Mouse (Mus musculus) MEL (cell line): Measurements from ENCODE around the gene Lag3. TPM values are rescaled to one million over a fixed set of nuclear protein-coding genes. Genes with fewer than 3 reads are reported as not detected.

Source experiments
- DNase-seq: peaks from one replicate; pipeline ENCODE4 v3.0.0; 2011; ENCODE audit warnings: low read depth, low spot score
- H3K27ac ChIP-seq: 2 replicates; pipeline ENCODE4 v1.5.1; 2012; ENCODE audit warnings: low read depth, mild to moderate bottlenecking, control low read depth, low read length, moderate library complexity; ENCODE audit not compliant: control insufficient read depth
- H3K27me3 ChIP-seq, 2 experiments: fragments of 150-350 bp in 1 of 2; sonication (generic) in 1 of 2; 2 replicates each; pipeline ENCODE4 v1.6.1; 2012; ENCODE audit warnings: low read length in 2 of 2, mild to moderate bottlenecking in 2 of 2, improper control_type of control experiment in 1 of 2, moderate library complexity in 1 of 2; ENCODE audit not compliant: insufficient read depth in 2 of 2, control insufficient read depth in 1 of 2
- H3K36me3 ChIP-seq, 2 experiments: 2 replicates each; pipeline ENCODE4 v1.6.1; 2012 to 2014; ENCODE audit warnings: low read length in 2 of 2, improper control_type of control experiment in 1 of 2, inconsistent platforms in 1 of 2, mild to moderate bottlenecking in 1 of 2; ENCODE audit not compliant: insufficient read depth in 2 of 2, control insufficient read depth in 1 of 2
- H3K4me1 ChIP-seq, 2 experiments: fragments of 150-350 bp in 1 of 2; sonication (generic) in 1 of 2; 2 replicates each; pipeline ENCODE4 v1.6.1; 2012; ENCODE audit warnings: low read length in 2 of 2, improper control_type of control experiment in 1 of 2, mild to moderate bottlenecking in 1 of 2; ENCODE audit not compliant: insufficient read depth in 2 of 2, control insufficient read depth in 1 of 2
- H3K4me3 ChIP-seq, 2 experiments: fragments of 150-350 bp in 1 of 2; sonication (generic) in 1 of 2; 2 replicates each; pipeline ENCODE4 v1.5.1; 2012; ENCODE audit warnings: low read depth in 2 of 2, low read length in 2 of 2, mild to moderate bottlenecking in 2 of 2, moderate library complexity in 2 of 2, control low read depth in 1 of 2, improper control_type of control experiment in 1 of 2; ENCODE audit not compliant: control insufficient read depth in 1 of 2, insufficient read depth in 1 of 2
- H3K79me2 ChIP-seq: 2 replicates; pipeline ENCODE4 v1.6.1; 2012; ENCODE audit warnings: mild to moderate bottlenecking, low read length, moderate library complexity; ENCODE audit not compliant: control insufficient read depth, poor library complexity, insufficient read depth
- H3K9ac ChIP-seq: 2 replicates; pipeline ENCODE4 v1.6.1; 2012; ENCODE audit warnings: low read depth, mild to moderate bottlenecking, control low read depth, low read length, moderate library complexity; ENCODE audit not compliant: control insufficient read depth, poor library complexity, severe bottlenecking
- H3K9me3 ChIP-seq: fragments of 150-350 bp; sonication (generic); replicated peaks from 2 replicates; pipeline ENCODE4 v1.6.1; 2012; ENCODE audit warnings: mild to moderate bottlenecking, low read length, improper control_type of control experiment, moderate library complexity; ENCODE audit not compliant: insufficient read depth
- CHD1 ChIP-seq: IDR thresholded peaks from 2 replicates; pipeline ENCODE4 v1.6.1; 2012; ENCODE audit warnings: low read depth, mild to moderate bottlenecking, inconsistent platforms, low read length, improper control_type of control experiment
- CHD2 ChIP-seq: IDR thresholded peaks from 2 replicates; pipeline ENCODE4 v1.6.1; 2011; ENCODE audit warnings: low read length, improper control_type of control experiment
- CTCF ChIP-seq, 3 experiments: IDR thresholded peaks in 2 of 3; conservative IDR thresholded peaks in 1 of 3; 2 replicates each; pipeline ENCODE4 v1.5.1; 2011 to 2012; ENCODE audit warnings: low read length in 3 of 3, low read depth in 2 of 3, mild to moderate bottlenecking in 2 of 3, improper control_type of control experiment in 1 of 3, inconsistent platforms in 1 of 3, mixed read lengths in 1 of 3, moderate library complexity in 1 of 3; ENCODE audit not compliant: control insufficient read depth in 1 of 3, insufficient read depth in 1 of 3, poor library complexity in 1 of 3, severe bottlenecking in 1 of 3
- ELF1 ChIP-seq: IDR thresholded peaks from 2 replicates; pipeline ENCODE4 v1.6.1; 2014; ENCODE audit warnings: low read depth, mild to moderate bottlenecking, inconsistent platforms, low read length, improper control_type of control experiment, moderate library complexity
- GABPA ChIP-seq: IDR thresholded peaks from 2 replicates; pipeline ENCODE4 v1.6.1; 2012; ENCODE audit warnings: low read depth, mild to moderate bottlenecking, inconsistent platforms, low read length, improper control_type of control experiment, moderate library complexity
- GATA1 ChIP-seq: IDR thresholded peaks from 2 replicates; pipeline ENCODE4 v1.6.1; 2011; ENCODE audit warnings: low read depth, low read length, improper control_type of control experiment
- MAZ ChIP-seq: IDR thresholded peaks from 2 replicates; pipeline ENCODE4 v1.6.1; 2012; ENCODE audit warnings: low read depth, mild to moderate bottlenecking, inconsistent platforms, low read length, improper control_type of control experiment
- MEF2A ChIP-seq: IDR thresholded peaks from 2 replicates; pipeline ENCODE4 v1.6.1; 2014; ENCODE audit warnings: low read depth, mild to moderate bottlenecking, inconsistent platforms, low read length, improper control_type of control experiment; ENCODE audit not compliant: poor library complexity, insufficient replicate concordance, severe bottlenecking; ENCODE audit errors: extremely low read depth
- NELFE ChIP-seq: IDR thresholded peaks from 2 replicates; pipeline ENCODE4 v1.6.1; 2011; ENCODE audit warnings: low read depth, low read length, improper control_type of control experiment
- POLR2A ChIP-seq, 2 experiments: IDR thresholded peaks; 2 replicates each; pipeline ENCODE4 v1.6.1; 2011 to 2012; ENCODE audit warnings: low read length in 2 of 2, mild to moderate bottlenecking in 2 of 2, control low read depth in 1 of 2, improper control_type of control experiment in 1 of 2, low read depth in 1 of 2, moderate library complexity in 1 of 2; ENCODE audit not compliant: control insufficient read depth in 1 of 2, insufficient read depth in 1 of 2, poor library complexity in 1 of 2
- POLR2AphosphoS5 ChIP-seq: IDR thresholded peaks from 2 replicates; pipeline ENCODE4 v1.6.1; 2012; ENCODE audit warnings: low read depth, borderline replicate concordance, mild to moderate bottlenecking, inconsistent platforms, low read length, moderate library complexity, mixed read lengths
- RCOR1 ChIP-seq: IDR thresholded peaks from 2 replicates; pipeline ENCODE4 v1.6.1; 2012; ENCODE audit warnings: low read depth, mild to moderate bottlenecking, inconsistent platforms, low read length, improper control_type of control experiment
- SIN3A ChIP-seq: IDR thresholded peaks from 2 replicates; pipeline ENCODE4 v1.6.1; 2012; ENCODE audit warnings: low read length, improper control_type of control experiment, inconsistent platforms
- TAL1 ChIP-seq: IDR thresholded peaks from 2 replicates; pipeline ENCODE4 v1.6.1; 2012; ENCODE audit warnings: mild to moderate bottlenecking, inconsistent platforms, low read length, moderate library complexity, mixed read lengths
- TCF12 ChIP-seq: IDR thresholded peaks from 2 replicates; pipeline ENCODE4 v1.6.1; 2014; ENCODE audit warnings: low read depth, mild to moderate bottlenecking, inconsistent platforms, low read length, improper control_type of control experiment, moderate library complexity
- USF2 ChIP-seq, 2 experiments: IDR thresholded peaks; 2 replicates each; pipeline ENCODE4 v1.6.1; 2011 to 2012; ENCODE audit warnings: improper control_type of control experiment in 2 of 2, low read length in 2 of 2, borderline replicate concordance in 1 of 2, inconsistent platforms in 1 of 2, low read depth in 1 of 2, mild to moderate bottlenecking in 1 of 2; ENCODE audit not compliant: insufficient read depth in 1 of 2
- ZC3H11A ChIP-seq: IDR thresholded peaks from 2 replicates; pipeline ENCODE4 v1.6.1; 2012; ENCODE audit warnings: low read depth, mild to moderate bottlenecking, inconsistent platforms, low read length, improper control_type of control experiment
- ZMIZ1 ChIP-seq: IDR thresholded peaks from 2 replicates; pipeline ENCODE4 v1.6.1; 2012; ENCODE audit warnings: low read depth, mild to moderate bottlenecking, inconsistent platforms, low read length, improper control_type of control experiment, moderate library complexity
- polyA plus RNA-seq, 2 experiments: library from polyadenylated mRNA; stranded (reverse) in 1 of 2; unstranded in 1 of 2; fragments of >175 nt in 1 of 2; fragments of >200 nt in 1 of 2; gene quantifications; 2 replicates each; pipeline versions ENCODE4 v1.2.1 to v1.2.4; 2012; ENCODE audit warnings: low replicate concordance in 2 of 2, low read depth in 1 of 2; ENCODE audit not compliant: insufficient read length in 2 of 2, insufficient read depth in 1 of 2, missing spikeins in 1 of 2
- total RNA-seq: library from RNA; depleted of rRNA; stranded (reverse); fragments of 300-350 nt; gene quantifications from 2 replicates; pipeline ENCODE4 v1.2.3, GENCODE M21; 2012

Lag3 gene
- total and polyA plus RNA-seq, 3 experiments: 0.35 to 1.3 TPM; not detected in 1

DNA sequence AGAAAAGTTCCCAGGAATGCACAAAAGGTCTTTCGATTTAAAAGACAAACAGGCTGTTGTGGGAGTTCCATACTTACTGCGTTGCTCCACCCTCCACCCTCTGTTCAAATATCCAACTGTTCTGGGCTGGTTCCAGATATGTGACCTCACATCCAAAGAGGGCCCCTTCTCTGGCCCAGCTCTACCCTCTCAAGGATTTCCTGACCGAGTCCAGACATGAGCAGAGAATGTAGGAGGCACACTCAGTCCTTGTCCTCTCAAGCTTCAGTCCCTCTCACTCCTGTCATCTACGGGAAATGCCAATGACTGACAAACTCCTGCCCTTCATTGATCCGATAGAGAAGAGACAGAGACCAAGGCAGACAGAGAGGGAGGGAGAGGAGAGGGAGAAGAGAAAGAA is 14.4 kb upstream of the Lag3 start:
- Histone ChIP-seq H3K9me3 (no peaks in the 10 kb centered on the region), H3K4me3 (no peak overlapping the region), H3K36me3 (peaks cover 0 to 8% of the 10 kb centered on the region in 2 experiments; a peak in 2 of 4 replicates), H3K4me1 (peaks cover 13% of the 10 kb centered on the region in 2 experiments), H3K27me3 (no peaks in the 10 kb centered on the region), H3K27ac (no peak overlapping the region), H3K9ac (no peak overlapping the region), H3K79me2 (no peaks in the 10 kb centered on the region)
- no peak for DNase-seq
- TF ChIP-seq TAL1 (no peak), POLR2A (IDR thresholded peaks at IDR 0.05; ENCODE audit: control insufficient read depth in 1 of 2, insufficient read depth in 1 of 2, low read depth in 1 of 2, low read length in 2 of 2, poor library complexity in 1 of 2) (no peak), CHD1 (no peak), USF2 (IDR thresholded peaks at IDR 0.05; ENCODE audit: borderline replicate concordance in 1 of 2, insufficient read depth in 1 of 2, low read depth in 1 of 2, low read length in 2 of 2) (no peak), RCOR1 (no peak), TCF12 (no peak), MAZ (no peak), ZC3H11A (no peak), ZMIZ1 (no peak), ELF1 (no peak), GABPA (no peak), SIN3A (no peak), NELFE (no peak), CTCF (IDR thresholded peaks at IDR 0.05 in 2 of 3, conservative IDR thresholded peaks at IDR 0.05 in 1 of 3; ENCODE audit: control insufficient read depth in 1 of 3, insufficient read depth in 1 of 3, low read depth in 2 of 3, low read length in 3 of 3, poor library complexity in 1 of 3, severe bottlenecking in 1 of 3) (no peak)
- TF ChIP-seq, all 39 proteins: peak for 0

DNA sequence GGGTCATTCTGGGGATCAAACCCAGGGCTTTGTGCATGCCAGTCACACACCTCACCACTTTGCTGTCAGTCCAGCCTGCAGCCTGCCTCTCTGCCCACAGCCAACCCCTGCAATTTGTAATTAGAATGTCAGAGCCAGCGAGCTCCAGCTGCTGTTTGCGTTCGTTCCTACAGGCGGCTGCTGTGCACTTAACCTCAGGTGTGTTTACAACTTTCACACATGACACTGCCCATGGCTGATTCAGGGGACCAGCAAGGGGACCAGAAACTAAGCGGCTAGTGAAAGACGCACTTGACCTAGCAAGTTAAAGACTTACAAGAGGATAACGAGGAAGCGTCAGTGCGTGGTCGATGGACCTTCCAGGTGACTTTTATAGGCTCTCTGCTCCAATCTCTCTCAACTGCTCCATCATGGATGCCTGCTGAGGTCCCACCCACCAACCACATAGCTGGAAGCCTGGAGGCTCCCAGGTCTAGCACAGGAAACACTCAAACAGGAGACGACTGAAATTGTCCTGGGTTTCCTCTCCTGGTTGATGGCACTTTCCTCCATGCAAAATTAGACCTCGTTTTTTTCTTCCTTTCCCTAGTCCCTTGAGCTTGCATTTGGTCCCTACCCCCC is 13.8 kb upstream of the Lag3 start:
- TF ChIP-seq MEF2A (no peak), CTCF (IDR thresholded peaks at IDR 0.05 in 2 of 3, conservative IDR thresholded peaks at IDR 0.05 in 1 of 3; ENCODE audit: control insufficient read depth in 1 of 3, insufficient read depth in 1 of 3, low read depth in 2 of 3, low read length in 3 of 3, poor library complexity in 1 of 3, severe bottlenecking in 1 of 3) (no peak), POLR2AphosphoS5 (no peak), ELF1 (no peak), GATA1 (no peak), CHD2 (no peak)
- TF ChIP-seq, all 39 proteins: peak for 0
- Histone ChIP-seq H3K79me2 (no peaks in the 10 kb centered on the region), H3K27me3 (no peaks in the 10 kb centered on the region), H3K9ac (no peak overlapping the region), H3K27ac (no peak overlapping the region), H3K4me3 (no peak overlapping the region), H3K36me3 (peaks cover 0 to 15% of the 10 kb centered on the region in 2 experiments; a peak in 2 of 4 replicates), H3K9me3 (no peaks in the 10 kb centered on the region), H3K4me1 (peaks cover 13 to 17% of the 10 kb centered on the region in 2 experiments)
- DNase-seq: no peak
